Mouse (Mus musculus): ENCODE measurements around the gene Tcte2.

Gene Tcte2

DNA sequence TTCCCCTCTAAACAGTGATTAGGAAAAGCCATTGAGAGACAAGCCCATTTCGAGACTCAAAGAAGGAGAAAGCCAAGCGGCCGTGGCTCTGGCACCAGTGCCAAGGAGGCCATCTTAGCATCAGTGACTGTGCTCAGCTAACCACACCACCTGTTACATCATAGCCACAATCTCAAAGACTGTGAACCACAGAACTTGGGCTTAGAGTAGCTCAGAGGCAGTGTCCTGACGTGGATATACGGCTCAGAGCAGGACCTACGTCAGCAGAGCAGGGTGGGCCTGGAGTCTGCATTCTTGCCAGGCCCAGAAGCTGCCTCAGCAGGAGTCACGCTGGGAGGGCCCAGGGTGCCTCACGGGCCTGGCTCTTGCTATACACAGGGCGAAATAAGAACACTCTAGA lies 46.1 kb downstream of the Tcte2 start:
- DNase-seq, result no peak

DNA sequence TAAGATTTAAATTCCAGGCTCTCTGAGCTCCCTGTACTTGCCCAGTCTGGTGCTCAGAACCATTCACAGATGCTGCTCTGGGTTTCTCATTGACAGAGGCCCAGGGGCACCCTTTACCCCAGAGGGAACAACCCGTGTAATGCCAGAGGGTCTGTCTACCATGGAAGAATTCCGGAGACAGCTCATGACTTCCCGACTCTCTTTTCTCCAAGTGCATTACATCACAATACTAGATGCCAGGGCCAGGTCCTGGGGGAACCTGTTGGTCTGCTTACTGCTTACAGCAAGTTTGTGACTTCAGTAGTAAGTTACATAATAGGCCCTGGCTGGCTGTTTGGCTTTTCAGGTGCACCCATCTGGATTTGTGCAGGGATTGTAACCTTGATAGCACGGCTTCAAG lies 47.0 kb downstream of the Tcte2 start:
- peak; percentile 76 for DNase-seq

DNA sequence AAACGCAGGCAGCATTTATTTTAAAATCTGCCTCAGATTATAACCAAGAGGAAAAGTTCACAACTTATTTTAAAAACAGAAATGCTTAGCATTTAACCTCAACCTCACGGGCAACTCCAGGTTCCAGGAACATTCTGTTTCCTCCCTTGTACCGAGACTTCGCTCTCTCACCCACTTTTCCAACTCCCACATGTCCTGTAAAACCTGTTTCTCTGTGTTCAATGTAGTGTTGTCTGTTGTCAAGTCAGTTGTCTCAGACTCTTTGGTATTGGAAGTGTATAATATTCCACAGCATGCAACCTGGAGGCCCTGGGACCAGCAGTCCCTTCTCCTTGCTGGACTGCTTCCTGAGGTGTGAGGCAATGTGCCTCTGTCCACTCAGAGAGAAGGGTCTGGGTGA lies 47.5 kb downstream of the Tcte2 start:
- DNase-seq, result no peak

- DNase-seq, result no peak
Measured at GRCm38 (mm10) chr17:13712518-13712917, 49.1 kb downstream of the Tcte2 start.

DNA sequence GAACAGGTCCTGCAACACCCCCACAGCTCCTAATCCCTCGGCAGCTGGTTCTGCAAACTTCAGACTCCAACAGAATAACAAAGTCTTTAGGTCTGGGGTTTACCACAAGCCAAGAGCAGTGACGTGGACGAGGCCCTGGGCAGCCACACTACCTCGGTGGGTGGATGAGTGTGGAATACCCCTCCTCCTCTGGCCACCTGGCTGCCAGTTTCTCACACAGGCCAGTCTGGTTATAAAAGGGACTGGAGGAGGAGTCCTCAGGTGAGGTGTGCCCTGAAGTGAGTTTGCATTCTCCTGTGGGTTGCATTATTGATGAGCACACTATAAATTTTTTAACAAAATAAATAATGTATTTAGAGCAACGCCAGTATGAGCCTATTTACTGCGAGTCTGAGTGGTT lies 49.5 kb downstream of the Tcte2 start:
- DNase-seq, result no peak

- no peak for DNase-seq
Measured at GRCm38 (mm10) chr17:13711173-13711572, 50.5 kb downstream of the Tcte2 start.

DNA sequence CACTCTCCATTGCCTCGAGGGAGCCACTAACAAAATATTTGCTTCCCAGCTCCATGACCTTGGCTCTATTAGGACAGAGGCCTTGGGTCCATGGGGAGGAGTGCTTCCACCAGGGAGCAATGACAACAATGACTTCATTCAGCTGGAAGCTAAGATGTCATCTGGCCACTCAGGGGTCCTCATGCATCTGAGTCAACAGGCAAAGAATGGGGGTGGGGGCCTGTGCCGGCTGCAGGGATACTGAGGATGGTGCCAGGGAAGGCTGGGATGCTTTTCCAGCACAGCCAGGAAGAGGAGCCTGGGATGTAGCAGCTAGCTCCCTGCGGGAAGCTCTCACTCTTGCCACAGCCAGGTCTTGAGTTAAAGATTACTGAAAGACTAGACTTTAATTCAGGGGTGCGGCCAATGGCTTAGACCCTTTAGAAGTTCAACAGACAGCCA lies 56.1 kb downstream of the Tcte2 start:
- peak; percentile 70 for DNase-seq

DNA sequence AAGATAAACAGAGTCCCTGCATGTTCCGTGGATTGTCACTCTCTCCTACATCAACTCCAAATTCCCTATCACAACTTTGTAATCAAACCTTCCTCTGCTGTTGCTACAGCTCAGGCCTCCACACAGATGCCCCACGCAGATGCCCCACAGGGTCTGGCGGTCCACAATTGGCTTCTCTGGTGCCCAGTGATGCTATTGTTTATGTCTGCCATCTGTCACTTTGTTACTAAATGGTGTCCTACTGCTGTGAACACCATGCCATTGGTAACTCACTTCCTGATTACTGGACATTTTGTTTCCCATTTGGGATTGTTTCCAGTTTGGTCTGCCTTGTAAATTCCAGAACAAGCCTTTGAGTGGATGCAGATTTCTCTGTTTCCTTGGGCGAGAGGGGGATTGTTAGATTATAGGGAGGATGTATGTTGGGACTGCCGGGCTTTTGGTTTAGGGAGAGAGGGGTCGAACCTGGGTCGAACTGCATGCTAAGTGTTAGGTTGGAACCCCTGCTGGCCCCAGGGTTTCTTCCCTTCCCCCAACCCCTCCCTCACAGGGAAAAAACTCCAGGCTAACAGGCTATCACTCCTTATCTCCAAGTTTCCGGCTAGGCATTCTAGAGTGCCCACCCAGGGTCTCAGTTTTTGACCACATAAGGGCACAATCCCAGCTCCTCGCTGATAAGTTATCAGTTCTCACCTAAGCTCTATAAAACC lies 57.9 kb downstream of the Tcte2 start:
- no peak for DNase-seq

DNA sequence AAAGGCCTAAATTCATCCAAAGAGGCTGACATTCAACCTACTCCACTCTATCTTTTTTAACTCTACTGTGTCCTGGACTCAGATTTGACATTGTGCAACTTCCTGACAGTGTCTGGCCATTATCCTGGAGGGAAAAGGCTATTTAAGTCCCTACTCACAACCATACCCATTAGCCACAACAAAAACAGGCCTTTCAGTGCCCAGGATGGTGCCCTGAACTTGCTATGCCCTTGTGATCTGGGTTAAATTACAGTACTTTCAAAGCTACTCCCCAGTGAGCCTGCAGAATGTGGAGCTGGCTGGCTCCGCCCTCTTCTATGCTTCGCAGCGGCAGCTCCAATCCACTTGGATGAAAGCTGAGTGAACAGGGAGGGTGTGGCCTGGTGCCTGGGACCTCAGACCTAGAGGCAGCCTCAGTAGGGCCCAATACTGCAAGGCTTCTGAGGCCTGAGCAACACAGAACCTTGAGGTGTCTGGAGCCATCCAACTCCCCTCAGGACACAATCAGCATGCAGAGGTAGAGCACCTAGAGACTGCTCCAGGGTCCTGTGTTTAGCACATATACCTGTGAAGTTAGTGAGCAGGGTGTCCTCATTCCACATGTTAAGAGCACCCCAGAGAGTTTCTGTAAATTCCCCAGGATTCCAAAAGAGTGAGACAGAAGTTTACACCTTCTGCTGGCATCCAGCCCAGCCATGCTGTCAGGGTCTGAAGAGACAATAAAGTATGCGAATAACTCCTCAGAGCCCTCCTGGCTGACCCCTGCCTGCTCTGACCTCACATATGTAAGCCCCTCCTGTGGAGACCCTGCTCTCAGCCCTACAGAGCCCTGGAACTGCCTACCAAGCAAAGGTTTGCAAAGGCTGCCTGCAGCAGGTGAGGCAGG lies 61.3 kb downstream of the Tcte2 start:
- DNase-seq, result peak; percentile 75

GRCm38 (mm10) chr17:13699716-13700115 lies 61.9 kb downstream of the Tcte2 start:
- peak; percentile 55 for DNase-seq

DNA sequence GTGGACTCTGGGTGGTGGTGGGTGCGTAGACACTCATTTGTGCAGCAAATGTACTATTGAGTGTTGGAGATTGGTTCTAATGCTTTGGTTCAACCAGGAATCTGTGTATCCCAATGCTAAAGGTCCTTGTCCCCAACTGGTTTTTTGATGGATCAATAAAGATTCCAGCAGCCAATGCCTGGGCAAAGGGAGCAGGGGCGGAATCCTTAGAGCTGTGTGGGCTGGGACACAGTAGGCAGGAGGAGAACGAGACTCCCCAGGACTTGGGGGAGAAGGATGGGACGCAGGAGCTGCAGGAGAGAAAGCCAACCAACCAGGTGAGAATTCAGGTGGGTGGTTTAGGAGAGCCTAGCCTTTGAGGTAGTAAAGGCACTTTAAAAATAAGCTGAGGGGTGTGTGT lies 63.4 kb downstream of the Tcte2 start:
- DNase-seq, result no peak

DNA sequence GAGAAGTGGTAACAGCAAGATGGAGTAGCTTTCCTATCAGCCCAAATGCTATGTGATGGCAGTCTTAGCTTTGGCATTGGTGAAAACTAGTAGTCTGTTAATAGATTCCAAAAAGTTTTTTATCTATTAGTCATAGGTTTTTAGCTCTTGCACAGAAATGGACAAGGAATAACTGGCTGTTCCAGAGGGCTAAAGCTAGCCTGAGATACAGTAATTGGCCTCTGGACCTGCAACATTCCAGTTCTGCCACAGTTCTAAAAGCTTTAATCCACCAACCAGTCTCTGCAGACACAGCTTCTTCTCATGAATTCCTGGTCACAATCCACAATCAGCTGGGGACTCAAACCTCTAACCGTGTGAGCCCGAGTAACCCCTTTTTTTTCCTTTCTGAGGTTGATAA lies 64.0 kb downstream of the Tcte2 start:
- DNase-seq, result no peak

- no peak for DNase-seq
Measured at GRCm38 (mm10) chr17:13695881-13696280, 65.7 kb downstream of the Tcte2 start.

DNA sequence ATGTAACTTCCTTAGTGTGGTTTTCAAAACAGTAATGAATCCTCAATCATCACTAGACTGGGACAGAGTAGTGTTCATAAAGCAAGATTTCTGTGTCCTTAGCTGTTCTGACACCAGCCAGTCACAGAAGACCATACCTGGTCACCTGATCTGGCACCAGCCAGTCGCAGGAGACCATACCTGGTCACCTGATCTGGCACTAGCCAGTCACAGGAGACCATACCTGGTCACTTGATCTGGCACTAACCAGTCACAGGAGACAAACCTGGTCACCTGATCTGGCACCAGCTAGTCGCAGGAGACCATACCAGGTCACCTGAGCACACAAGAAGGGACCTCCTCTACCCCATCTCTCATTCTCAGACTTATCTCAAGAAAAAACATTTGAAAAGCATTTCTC lies 66.4 kb downstream of the Tcte2 start:
- no peak for DNase-seq

DNA sequence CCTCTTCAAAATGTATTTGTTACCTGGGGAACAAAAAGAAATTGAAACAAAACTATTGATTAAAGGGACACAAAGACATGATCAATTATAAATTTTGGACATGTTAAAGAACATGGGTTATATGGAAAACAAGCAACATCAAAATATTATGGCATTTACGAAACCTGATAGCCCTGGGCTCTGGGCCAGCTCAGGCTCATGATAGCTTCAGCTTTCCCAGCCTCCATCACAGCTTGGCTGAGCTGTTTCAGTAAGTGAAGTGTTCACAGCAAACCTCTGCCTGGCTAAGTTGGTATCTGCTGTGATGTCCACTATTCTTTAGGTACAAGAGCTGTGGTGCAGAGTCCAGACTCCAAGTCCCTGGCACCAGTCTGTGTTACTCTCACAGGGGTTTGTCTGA lies 67.4 kb downstream of the Tcte2 start:
- no peak for DNase-seq

GRCm38 (mm10) chr17:13687656-13688055 lies 74.0 kb downstream of the Tcte2 start:
- DNase-seq, result peak; percentile 87

DNA sequence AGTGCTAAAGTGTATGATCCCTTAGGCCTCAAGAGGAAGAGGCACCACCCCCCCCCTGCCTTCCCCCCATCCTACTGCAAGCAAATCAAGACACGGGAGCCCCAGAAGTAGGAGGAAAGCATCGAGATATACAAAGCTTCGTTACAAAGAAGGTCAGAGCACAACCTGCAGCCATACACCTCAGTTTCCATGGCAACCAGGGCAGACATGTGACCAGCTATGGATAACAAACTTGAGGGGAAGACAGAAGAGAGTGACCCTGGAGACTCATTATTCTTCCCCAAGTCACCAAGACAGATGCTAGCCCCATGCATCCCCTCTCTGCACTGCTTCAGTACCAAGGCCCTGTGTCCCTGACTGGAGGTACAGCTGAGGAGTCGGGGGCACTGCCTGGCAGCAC lies 74.5 kb downstream of the Tcte2 start:
- no peak for DNase-seq

DNA sequence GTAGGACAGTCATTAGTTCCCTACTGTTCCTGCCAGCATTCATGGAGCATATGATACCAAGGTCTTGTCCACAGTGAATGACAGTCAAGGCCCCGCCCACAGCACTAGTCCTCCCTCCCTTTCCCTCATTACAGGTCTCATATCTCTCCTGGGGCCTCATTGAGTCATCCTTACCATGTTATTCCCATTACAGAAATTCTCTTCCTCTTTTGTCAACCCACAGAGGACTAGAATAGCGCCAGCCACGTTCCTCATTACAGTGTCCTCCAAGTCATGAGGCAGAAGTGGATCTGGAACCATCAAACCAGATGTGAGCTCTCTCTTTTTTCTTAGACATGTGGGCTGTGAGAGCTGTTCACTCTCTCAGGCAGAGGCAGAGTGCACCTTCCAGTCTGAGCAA lies 76.0 kb downstream of the Tcte2 start:
- DNase-seq, result no peak

DNA sequence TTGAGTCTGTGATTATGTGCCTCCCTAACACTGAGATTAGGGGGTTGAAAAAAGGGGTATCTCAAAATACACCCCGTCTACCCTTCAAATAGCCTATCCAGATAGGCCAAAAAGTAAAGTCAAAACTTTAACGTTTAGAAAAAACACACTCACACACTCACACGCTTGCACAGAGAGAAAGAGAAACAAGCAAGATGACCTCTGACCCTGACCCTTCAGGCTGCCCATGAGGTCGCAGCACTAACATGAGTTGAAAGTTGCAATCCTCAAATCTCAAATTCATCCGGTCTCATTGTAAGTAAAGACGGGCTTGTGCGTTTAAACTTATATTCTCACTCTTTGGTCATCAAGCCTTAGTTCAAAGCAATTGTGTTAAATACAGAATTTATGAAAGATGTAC lies 77.4 kb downstream of the Tcte2 start:
- DNase-seq, result no peak

DNA sequence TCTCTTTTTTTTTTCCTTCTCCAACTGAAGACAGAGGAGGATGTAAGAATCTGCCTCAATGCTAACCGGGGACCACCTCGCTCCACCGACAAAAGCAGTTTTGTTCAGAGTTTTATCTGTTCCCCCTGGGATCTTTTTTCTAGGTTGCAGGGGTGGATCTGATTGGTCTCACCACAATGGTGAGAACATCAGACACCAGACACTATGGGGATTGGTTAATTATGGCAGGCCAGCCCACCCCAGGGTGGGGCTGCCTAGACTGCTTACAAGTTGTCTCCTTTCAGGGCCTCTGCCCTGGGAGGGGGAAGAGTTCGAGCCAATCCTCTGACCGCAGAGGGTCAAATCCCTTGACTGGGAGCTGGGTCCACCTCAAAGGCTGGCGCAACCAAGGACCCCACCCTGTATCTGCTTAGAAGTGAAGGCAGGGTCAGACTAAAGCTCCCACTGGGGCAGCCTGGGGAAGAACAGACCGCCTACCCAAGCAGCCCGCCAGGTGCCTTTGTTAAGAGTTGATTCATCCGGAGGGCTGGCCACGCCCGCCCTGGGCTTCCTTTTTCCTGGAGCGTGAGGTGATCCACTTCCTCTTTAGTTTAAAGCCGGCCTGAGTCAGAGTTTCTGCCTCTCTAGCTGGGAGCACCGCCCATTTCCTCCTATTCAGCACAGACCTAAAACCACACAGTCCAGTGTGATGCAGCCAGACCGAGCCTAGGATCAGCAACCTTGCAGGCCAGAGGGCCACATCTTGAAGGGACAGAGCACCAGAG lies 78.0 kb downstream of the Tcte2 start:
- peak; percentile 86 for DNase-seq

- DNase-seq, result no peak
Measured at GRCm38 (mm10) chr17:13683027-13683410, 78.6 kb downstream of the Tcte2 start.

DNA sequence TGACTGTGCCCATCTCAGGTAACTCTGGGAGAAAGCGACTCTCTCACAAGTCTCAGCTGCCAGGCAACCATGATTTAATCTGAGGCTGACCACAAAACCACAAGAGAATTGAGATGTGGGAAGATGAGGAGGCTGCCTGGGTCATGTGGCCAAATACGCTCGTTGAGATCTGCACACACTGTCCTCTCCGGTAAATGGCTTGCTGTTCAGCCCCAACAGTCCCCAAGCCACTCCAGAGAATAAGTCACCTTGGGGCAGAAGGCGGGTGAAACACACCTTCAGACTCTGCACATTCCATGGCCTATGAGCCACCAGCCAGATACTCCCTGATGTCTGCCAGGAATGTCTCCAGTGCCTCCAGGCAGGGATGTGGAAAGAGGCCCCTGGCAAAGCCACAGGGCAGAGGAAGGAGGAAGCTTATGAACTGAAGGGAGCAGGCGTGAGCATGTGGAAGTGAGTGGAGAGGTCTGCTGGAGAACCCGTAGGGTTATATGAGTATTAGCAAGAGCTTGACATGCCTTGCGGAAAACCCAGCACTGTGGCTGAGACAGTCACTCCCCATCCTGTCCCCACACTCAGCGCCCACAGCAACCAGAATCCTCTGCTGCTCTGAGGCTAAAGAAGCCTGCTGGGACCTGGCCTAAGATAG lies 79.1 kb downstream of the Tcte2 start:
- peak; percentile 48 for DNase-seq

- DNase-seq, result peak; percentile 23
Measured at GRCm38 (mm10) chr17:13681686-13682085, 79.9 kb downstream of the Tcte2 start.

Measured in kidney, adult 9 months (tissue).